Mouse (Mus musculus): ENCODE measurements at regions not wholly inside any gene's neighbourhood (a gene's known extent, or its start where the extent isn't known, plus 50 kb on each side); places are given as distances from the start of the nearest gene placed in this dataset.

DNA sequence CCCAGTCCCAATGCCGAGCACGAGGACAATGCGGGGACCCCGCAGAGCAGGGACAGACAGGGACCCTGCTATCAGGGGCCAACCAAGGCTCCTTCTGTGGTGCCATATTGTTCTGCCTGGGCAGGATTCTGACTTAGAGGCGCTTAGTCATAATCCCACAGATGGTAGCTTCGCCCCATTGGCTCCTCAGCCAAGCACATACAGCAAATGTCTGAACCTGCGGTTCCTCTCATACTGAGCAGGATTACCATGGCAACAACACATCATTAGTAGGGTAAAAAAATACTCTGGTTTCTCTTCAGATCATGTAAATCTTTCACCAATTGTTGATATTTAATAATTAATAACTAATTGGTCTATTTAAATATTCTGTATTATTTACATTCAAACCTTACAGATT is 2140.3 kb upstream of the Cdh20 start:
- DNase-seq = peak; percentile 94

DNA sequence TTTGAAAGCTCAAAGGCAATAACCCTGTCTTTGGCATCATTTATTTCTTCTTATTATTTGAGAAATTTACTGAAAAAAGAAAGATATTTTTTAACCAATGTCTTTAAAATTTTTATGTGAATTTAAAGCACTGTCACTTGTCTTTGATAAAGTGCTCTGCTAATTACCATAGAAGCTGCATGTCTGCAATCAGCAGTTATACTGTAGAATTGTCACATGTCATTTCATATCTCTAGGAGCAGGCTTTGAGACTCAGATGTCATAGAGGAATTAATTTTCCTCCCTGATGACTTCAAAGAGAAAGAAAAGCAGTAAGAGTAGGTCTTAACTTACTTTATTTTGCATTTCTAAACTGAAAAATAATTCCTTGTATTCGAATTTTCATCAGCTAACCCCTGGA is 2123.9 kb upstream of the Cdh20 start:
- no peak for DNase-seq

DNA sequence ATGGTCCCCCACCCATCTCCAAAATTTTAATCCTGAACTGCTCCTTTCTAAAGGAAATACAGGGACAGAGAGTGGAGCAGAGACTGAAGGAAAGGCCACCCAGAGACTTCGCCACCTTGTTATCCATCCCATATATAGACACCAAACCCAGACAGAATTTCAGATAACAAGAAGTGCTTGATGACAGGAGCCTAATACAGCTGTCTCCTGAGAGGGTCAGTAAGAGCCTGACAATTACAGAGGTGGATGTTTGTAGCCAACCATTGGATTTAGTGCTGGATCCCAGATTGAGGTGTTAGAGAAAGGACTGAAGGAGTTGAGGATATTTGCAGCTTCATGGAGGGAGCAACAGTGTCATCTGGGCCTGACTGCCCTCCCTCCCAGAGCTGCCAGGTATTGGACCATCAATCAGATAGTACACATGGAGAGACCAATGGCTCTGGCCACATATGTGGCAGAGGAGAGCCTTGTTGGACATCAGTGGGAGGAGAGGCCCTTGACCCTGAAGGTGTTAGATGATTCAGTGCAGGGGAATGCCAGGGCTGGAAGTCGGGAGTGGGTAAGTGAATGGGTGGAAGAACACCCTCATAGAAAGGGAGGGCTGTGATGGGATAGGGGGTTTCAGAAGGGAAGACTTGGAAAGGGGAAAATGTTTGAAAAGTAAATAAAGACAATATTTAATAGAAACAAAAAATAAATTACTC is 2080.8 kb upstream of the Cdh20 start:
- no peak for DNase-seq

DNA sequence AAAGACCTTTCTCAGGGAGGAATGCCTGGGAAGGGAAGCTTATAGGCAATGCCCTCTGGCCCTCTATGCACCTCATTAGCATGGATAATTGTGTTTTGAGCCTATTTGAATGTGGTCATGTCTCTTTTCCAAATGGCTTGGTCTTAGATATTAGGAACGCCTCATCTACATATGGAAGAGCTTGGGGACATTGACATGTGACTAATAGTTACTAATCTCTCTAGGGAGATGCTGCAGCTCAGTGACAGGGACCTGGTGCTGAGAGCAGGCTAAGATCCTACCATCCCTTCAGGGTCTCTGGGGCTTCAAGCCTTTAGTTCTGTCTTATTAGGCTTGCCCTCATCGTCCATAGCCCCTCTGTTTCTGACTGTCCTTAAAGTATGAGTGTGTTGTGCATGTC is 2051.9 kb upstream of the Cdh20 start:
- DNase-seq = no peak

DNA sequence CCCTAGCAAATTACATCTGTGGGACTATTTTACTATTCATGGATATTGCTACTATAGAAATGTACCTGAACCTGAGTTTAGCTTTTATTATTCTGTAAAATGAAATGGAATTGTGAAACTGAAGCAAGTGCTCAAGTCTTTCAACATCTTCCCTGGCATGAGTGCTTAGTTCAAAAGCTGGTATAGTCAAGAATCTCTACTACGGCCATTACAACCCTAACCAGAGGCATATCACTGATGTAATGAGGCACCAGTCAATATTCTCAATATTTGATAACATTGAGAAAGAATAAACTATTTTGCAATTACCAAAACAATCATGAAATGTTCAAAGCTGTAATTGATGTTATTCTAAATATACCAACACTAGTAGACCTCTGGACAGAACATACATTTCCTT is 2034.3 kb upstream of the Cdh20 start:
- no peak for DNase-seq

DNA sequence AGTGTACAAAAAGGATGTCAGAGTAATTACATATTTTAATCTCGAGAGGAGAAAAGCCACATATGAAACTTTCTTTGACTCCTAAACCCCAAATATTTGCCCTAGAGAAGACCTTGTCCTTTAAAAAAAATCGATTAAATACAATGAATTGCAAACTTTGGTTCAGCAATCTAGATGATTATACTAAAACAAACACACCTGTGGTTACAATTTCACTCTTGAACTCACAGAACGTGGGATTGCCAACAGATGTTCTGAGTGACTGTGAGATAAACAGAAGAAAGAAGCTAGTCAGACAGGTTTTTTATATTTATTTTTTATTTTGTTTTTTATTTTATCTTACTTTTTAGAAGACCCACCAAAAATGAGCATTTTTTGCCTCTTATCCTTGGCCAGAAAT is 2032.9 kb upstream of the Cdh20 start:
- no peak for DNase-seq

DNA sequence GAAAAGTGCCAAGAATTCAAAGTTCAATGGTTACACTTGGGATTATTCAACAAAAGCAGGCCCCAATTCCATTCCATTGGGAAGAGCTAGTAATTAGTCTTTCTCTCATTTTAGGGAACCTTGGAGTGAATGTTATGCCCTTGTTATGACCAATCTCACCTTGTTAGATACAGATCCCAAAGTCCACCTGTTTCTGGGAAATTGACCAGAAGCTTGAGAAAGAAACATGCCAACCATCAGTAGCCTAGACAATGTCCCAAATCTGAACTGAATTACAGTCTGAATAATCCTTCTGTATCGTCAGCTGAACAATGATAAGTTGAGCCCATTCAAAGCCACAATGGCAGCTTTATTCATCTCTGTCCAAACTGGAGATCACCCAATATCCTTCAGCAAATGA is 2010.4 kb upstream of the Cdh20 start:
- no peak for DNase-seq
